Mouse (Mus musculus) kidney, postnatal 4 days (tissue): Measurements from ENCODE around the gene Slc39a9.

ENCODE experiments used
- DNase-seq, 2 experiments: peaks; one replicate each; pipeline ENCODE4 v3.0.0; 2021; ENCODE audit warnings: mixed read lengths in 2 of 2

The Slc39a9 gene

GRCm38 (mm10) chr12:80643693-80644505 is at the start of gene Slc39a9, which contains the start of gene Erh:
Gene Slc39a9, plus strand, starts transcription at chr12:80643883.
Gene Erh, minus strand, starts transcription at chr12:80644341.
- peak; percentile 94 to 96 for DNase-seq

DNA sequence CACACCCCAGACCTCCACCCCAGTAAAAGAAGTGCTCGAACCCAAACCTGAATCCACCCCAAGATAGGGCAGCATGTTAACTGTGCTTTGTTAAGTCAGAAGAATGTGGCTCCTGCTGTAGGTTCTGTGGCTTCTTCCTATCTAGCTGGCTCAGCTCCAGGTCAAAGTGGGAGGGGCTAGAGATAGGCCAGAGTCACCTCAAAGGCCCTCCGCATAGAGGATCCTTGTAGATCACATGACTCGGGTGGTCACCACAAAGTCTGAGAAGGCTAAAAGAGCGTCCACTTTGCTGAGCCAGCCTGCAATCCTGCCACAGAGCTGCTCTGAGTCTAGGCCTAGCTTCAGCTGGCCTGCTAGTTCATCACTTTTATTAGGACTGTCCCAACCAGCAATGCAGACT is 49.5 kb upstream of the Slc39a9 start:
- DNase-seq = no peak

- no peak for DNase-seq
These were observed 48.9 kb upstream of the Slc39a9 start for GRCm38 (mm10) chr12:80594781-80595180.

DNA sequence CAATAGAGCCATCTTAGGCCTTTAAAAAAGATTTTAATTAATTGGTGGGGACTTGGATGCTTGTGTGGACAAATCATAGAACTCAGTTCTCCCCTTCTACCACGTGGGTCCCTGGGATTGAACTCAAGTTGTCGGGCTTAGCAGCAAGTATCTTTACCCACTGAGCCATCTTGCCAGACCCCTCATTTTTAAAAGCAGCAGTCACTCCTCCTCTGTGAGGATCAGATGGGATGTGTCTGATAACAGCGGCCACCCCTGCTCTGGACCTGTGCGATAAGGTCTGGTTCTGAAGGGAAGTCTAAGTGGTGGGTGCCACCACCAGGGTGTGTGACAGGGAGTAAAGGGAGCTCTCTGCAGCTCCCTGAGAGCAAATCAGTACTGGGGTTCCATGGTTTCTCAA is 48.1 kb upstream of the Slc39a9 start:
- no peak for DNase-seq

GRCm38 (mm10) chr12:80595968-80596367 is 47.7 kb upstream of the Slc39a9 start:
- no peak for DNase-seq

DNA sequence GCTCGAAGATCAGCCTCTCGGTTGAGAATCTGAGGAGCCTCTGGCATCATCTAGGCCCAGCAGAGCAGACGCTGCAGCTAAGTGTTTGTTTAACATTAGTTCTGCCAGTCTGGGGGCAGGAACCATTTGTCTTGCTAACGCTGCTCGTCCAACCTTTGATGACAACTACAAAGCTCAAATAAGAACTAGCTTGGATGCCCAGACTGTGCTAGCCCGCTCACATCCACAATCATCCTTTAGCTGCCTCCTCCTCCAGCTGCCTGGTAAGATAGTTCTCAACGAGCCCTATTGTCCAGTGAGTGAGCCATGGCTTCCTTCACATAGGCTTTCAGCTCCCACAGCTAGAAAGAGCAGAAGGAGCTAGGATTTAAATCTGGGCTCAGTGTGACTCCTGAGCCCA is 45.4 kb upstream of the Slc39a9 start:
- no peak for DNase-seq

DNA sequence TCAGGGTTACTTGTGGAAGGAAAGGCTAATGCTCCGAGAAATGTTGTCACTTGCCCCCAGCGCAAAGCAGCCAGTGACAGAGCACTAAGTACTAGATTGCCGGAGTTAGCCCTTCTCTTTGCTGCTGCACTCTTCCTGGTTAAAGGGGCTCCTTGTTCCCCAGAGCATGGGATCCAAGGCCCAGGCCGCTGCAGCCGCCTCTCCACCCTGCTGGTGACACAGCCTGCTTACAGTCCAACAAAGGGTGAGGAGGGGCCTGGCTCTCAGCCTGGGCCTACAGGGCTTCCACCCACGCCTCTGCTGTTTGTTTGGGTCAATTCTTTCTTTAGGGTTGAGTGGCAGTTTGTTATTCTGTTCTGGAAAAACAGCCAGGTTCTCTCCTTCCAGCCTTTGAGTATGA is 44.9 kb upstream of the Slc39a9 start:
- DNase-seq = peak; percentile 61 to 72

DNA sequence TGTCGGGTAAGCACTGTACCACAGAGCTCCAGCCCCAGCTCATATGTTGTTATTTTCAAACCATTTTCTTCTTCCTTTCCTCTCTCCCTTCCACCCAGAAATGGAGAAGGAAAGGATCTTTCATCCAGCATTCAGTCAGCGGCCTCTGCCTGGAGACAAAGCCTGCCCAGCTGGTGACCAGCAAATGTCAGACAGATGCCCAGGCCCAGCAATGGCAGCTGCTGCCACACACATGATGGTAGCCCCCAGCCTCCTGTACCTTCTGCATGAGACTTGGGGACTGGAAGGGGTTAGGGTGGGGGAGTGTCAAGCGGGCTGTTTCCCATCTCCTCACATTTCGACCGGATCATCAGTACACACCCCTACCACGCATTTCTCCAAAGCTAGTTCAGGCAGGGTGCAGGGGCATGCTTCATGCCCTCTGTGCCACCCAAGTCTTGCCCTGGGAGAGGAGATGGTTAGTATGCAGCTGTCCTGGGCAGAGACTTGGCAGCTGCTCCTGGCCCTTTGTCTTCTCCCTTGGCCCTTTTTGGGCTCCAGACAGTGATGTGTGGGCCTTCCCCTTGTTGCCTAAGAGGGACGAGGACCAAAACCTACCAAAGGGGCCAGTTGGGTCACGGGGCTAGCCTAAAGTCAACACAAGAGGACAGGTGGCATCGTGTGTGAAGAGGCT is 42.0 kb upstream of the Slc39a9 start:
- DNase-seq = no peak

- DNase-seq = no peak
These were observed 41.3 kb upstream of the Slc39a9 start for GRCm38 (mm10) chr12:80602432-80602831.

- peak; percentile 83 to 85 for DNase-seq
These were observed 40.1 kb upstream of the Slc39a9 start for GRCm38 (mm10) chr12:80603566-80603965.

DNA sequence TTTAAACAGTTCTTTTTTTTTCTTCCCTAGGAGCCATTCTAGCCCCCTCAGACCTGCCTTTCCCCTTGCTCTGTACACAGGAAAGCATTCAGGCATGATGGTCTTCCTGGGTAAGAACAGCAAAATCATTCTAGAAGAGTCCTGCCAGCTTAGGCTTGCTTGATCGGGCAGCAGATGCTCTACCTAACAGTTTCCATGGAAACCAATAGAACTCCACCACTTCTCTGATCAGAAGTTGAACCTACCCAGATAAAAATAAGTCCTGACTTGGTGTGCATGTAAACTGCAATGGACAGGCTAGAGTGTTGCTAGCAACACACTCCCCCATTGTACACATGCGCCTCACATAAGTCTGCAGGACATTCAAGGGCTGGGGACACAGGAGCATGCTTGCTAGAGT is 39.5 kb upstream of the Slc39a9 start:
- no peak for DNase-seq

DNA sequence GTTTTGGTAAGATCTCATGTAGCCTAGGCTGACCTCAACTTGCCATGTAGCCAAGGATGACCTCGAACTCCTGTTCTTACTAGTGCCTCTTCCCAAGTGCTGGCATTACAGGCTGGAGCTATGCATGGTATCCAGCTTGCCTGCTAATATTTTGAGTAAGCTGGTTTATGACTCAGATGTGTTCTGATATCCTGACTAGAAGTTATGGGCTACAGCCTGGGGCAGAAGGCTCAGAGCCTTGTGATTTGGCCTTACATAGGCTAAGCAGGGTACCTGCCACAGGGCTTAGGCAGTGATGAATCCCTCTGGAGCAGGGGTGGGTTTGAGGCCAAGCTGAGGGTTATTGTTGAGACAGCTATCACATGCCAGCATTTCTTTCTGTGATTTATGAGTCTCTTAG is 35.1 kb upstream of the Slc39a9 start:
- DNase-seq = no peak

GRCm38 (mm10) chr12:80609928-80610327 is 33.8 kb upstream of the Slc39a9 start:
- DNase-seq = no peak

GRCm38 (mm10) chr12:80612113-80612791 is 31.4 kb upstream of the Slc39a9 start:
- DNase-seq = no peak

GRCm38 (mm10) chr12:80615371-80616257 is 28.1 kb upstream of the Slc39a9 start:
- no peak for DNase-seq

- no peak for DNase-seq
These were observed 23.2 kb upstream of the Slc39a9 start for GRCm38 (mm10) chr12:80620501-80620900.

DNA sequence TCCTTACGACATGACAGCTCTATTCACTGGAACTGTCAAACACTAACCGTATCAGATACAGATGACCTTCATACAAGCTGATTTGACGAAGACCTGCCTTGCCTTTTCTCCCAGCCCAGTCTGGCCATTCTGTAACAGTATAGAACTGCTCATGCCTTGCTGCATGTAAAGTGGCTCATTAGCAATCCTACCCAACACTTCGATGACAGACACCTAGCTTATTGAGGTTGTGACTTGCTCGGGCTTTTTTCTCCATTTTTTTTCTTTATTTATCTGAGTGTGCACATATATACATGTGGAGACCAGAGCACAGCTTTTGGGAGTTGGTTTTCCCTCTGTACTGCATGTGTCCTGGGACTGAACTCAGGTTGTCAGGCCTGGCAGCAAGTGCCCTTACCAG is 11.9 kb upstream of the Slc39a9 start:
- DNase-seq = peak in 1 of 2 experiments; percentile 17

GRCm38 (mm10) chr12:80642725-80643692 is 674 bp upstream of the Slc39a9 start:
- peak; percentile 73 to 78 for DNase-seq

- no peak for DNase-seq
These were observed 804 bp downstream of the Slc39a9 start for GRCm38 (mm10) chr12:80644506-80644868.

GRCm38 (mm10) chr12:80646377-80646776 is 2.7 kb downstream of the Slc39a9 start:
- DNase-seq = no peak

- peak in 1 of 2 experiments; percentile 18 for DNase-seq
These were observed 10.4 kb downstream of the Slc39a9 start for GRCm38 (mm10) chr12:80653951-80654658.
